In the genomic region with DNA sequence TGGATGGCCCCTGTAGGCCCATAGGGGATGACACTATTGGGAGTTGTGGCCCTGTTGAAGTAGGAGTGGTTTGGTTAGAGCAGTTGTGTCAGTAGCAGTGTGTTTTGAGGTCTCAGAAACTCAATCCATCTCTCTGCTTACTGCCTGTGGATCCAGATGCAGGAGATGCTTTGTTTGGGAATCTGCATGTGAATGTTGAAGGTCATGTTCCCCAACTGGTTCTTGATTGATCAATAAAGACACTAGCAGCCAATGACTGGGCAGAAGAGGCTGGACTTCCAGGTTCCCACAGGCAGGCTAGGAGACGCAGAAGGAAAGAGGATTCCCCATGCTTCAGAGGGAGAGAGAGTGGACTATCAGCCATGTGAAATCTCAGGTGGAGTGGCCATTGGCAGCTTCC, we compare ENCODE assay signal across 27 mouse cellular contexts.
"Had no signal": no experiment of that assay in that cellular context is flagged by ENCODE, and none has a peak within 500 bp of the region (broad histone marks: within the 10 kb centered on the region; RNA-seq: fewer than 3 reads in every experiment).

No protein-coding gene starts in this region.

- DNase-seq: cerebellum, adult 9-11 months; cerebellum, postnatal 10 days; cerebellum, postnatal 14 days; cerebellum, postnatal 25 days; cerebellum, postnatal 36 days; embryo, embryonic 11 days; forebrain, postnatal 0 days; gastrocnemius, adult 2 months; gastrocnemius, postnatal 10 days; gastrocnemius, postnatal 14 days; gastrocnemius, postnatal 25 days; gastrocnemius, postnatal 36 days; heart, adult 11 months; heart, adult 18-20 months; heart, adult 2 months had no signal

- H3K27ac ChIP-seq: embryonic facial prominence, embryonic 10.5 days; embryonic facial prominence, embryonic 12.5 days; embryonic facial prominence, embryonic 13.5 days; embryonic facial prominence, embryonic 15.5 days; forebrain, embryonic 10.5 days; forebrain, embryonic 12.5 days; forebrain, embryonic 13.5 days; forebrain, embryonic 15.5 days; gastrocnemius, adult 2 months; heart, adult 2 months; heart, embryonic 10.5 days had no signal

- ATAC-seq: forebrain, embryonic 13.5 days; forebrain, embryonic 14.5 days; forebrain, embryonic 15.5 days; forebrain, embryonic 16.5 days; forebrain, postnatal 0 days had no signal

- H3K4me3 ChIP-seq: embryonic facial prominence, embryonic 10.5 days; embryonic facial prominence, embryonic 12.5 days; embryonic facial prominence, embryonic 13.5 days; embryonic facial prominence, embryonic 15.5 days; erythroblast, embryonic 14.5 days; forebrain, embryonic 10.5 days; forebrain, embryonic 12.5 days; forebrain, embryonic 13.5 days; forebrain, embryonic 15.5 days; gastrocnemius, adult 2 months; heart, adult 2 months; heart, embryonic 10.5 days had no signal

- H3K36me3 ChIP-seq: embryonic facial prominence, embryonic 10.5 days; embryonic facial prominence, embryonic 12.5 days; embryonic facial prominence, embryonic 13.5 days; embryonic facial prominence, embryonic 15.5 days; forebrain, embryonic 10.5 days; forebrain, embryonic 12.5 days; forebrain, embryonic 15.5 days; heart, embryonic 10.5 days had no signal

- H3K9ac ChIP-seq: embryonic facial prominence, embryonic 12.5 days; embryonic facial prominence, embryonic 13.5 days; embryonic facial prominence, embryonic 15.5 days; forebrain, embryonic 12.5 days; forebrain, embryonic 13.5 days; forebrain, embryonic 15.5 days; forebrain, postnatal 0 days had no signal

- H3K9me3 ChIP-seq: embryonic facial prominence, embryonic 10.5 days; embryonic facial prominence, embryonic 12.5 days; embryonic facial prominence, embryonic 13.5 days; embryonic facial prominence, embryonic 15.5 days; forebrain, embryonic 10.5 days; forebrain, embryonic 12.5 days; forebrain, embryonic 13.5 days; forebrain, embryonic 15.5 days; heart, embryonic 10.5 days had no signal

- H3K4me1 ChIP-seq: embryonic facial prominence, embryonic 10.5 days; embryonic facial prominence, embryonic 12.5 days; embryonic facial prominence, embryonic 13.5 days; embryonic facial prominence, embryonic 15.5 days; forebrain, embryonic 10.5 days; forebrain, embryonic 12.5 days; forebrain, embryonic 13.5 days; forebrain, embryonic 15.5 days; heart, embryonic 10.5 days had no signal
